Mouse (Mus musculus) ES-Bruce4 (cell line): ENCODE measurements around the gene AC124108.1. TPM values are rescaled to one million over a fixed set of nuclear protein-coding genes. Genes with fewer than 3 reads are reported as not detected.

ENCODE experiments used
- H3K27ac ChIP-seq: 2 replicates; pipeline ENCODE4 v1.5.1; 2012; ENCODE audit warnings: low read length, inconsistent platforms; ENCODE audit not compliant: insufficient read depth
- H3K27me3 ChIP-seq: 2 replicates; pipeline ENCODE4 v1.6.1; 2012; ENCODE audit warnings: mild to moderate bottlenecking, low read length, inconsistent platforms; ENCODE audit not compliant: control insufficient read depth, poor library complexity, insufficient read depth, severe bottlenecking
- H3K36me3 ChIP-seq: 2 replicates; pipeline ENCODE4 v1.6.1; 2012; ENCODE audit warnings: inconsistent platforms, mild to moderate bottlenecking, low read length, moderate library complexity; ENCODE audit not compliant: control insufficient read depth, poor library complexity, insufficient read depth, severe bottlenecking
- H3K4me1 ChIP-seq: one replicate; pipeline ENCODE4 v1.8.1; 2011; ENCODE audit warnings: low read length; ENCODE audit not compliant: control insufficient read depth, insufficient read depth
- H3K4me3 ChIP-seq: 2 replicates; pipeline ENCODE4 v1.5.1; 2011; ENCODE audit warnings: low read depth, mild to moderate bottlenecking, low read length
- H3K9ac ChIP-seq: 2 replicates; pipeline ENCODE4 v1.6.1; 2012; ENCODE audit warnings: low read depth, mild to moderate bottlenecking, inconsistent platforms; ENCODE audit not compliant: poor library complexity, severe bottlenecking
- H3K9me3 ChIP-seq: replicated peaks from 2 replicates; pipeline ENCODE4 v1.6.1; 2012; ENCODE audit warnings: mild to moderate bottlenecking, low read length, inconsistent platforms; ENCODE audit not compliant: control insufficient read depth, poor library complexity, insufficient read depth, severe bottlenecking
- CTCF ChIP-seq: IDR thresholded peaks from one replicate; pipeline ENCODE4 v1.8.1; 2011; ENCODE audit warnings: low read depth, low read length
- EP300 ChIP-seq: IDR thresholded peaks from 2 replicates; pipeline ENCODE4 v1.6.1; 2011; ENCODE audit warnings: low read depth, low read length; ENCODE audit not compliant: insufficient read depth
- POLR2A ChIP-seq: IDR thresholded peaks from one replicate; pipeline ENCODE4 v1.8.1; 2011; ENCODE audit warnings: low read length; ENCODE audit not compliant: insufficient read depth
- polyA plus RNA-seq: library from polyadenylated mRNA; stranded (reverse); fragments of >200 nt; gene quantifications from 2 replicates; pipeline ENCODE4 v1.2.4, GENCODE M21; 2011; ENCODE audit warnings: low read depth; ENCODE audit not compliant: missing spikeins, insufficient read depth, insufficient read length

The AC124108.1 gene
- polyA plus RNA-seq, 1 experiment = 7.7 TPM

DNA sequence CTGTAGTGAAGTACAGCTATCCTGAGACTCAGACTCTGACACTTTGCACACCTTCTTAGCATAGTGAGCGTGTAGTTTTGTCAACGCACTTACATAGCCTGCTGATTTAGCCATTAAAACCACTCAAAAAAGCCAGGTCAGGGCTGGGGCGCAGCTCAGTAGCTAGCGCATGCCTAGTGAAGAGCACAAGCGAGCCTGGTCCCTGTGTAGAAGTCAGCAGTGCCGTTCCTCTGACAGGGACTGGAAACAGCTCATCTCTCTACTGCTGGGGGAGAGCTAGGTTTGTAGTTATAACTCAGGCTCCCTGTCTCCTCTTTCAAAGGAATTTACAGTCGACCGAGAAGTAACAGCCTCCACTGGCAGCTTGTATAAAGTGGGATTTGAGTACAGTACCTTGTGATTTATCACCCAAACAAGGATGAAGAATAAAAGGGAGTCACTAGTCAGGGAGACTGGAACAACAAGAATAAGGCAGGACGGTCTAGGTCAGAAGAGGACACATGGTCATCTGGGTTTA lies 43.6 kb downstream of the AC124108.1 start:
- H3K36me3 ChIP-seq = no peaks in the 10 kb centered on the region
- H3K27me3 ChIP-seq = no peaks in the 10 kb centered on the region
- no peaks in the 10 kb centered on the region for H3K9me3 ChIP-seq
- H3K9ac ChIP-seq = no peak overlapping the region
- TF ChIP-seq EP300 = no peak
- TF ChIP-seq CTCF = no peak
- TF ChIP-seq POLR2A = no peak
- H3K4me1 ChIP-seq = no peaks in the 10 kb centered on the region
- H3K27ac ChIP-seq = no peak overlapping the region
- no peak overlapping the region for H3K4me3 ChIP-seq

- H3K4me3 ChIP-seq = no peak overlapping the region
- peak overlapping the region; percentile 61 for H3K27ac ChIP-seq
- H3K9ac ChIP-seq = no peak overlapping the region
- no peaks in the 10 kb centered on the region for H3K4me1 ChIP-seq
- H3K36me3 ChIP-seq = no peaks in the 10 kb centered on the region
- no peaks in the 10 kb centered on the region for H3K9me3 ChIP-seq
- TF ChIP-seq EP300 (0 out of 2 replicates have a peak, but pooled peaks have one; percentile 59), POLR2A (no peak), CTCF (peak; percentile 74)
- no peaks in the 10 kb centered on the region for H3K27me3 ChIP-seq
These were observed 46.4 kb downstream of the AC124108.1 start for GRCm38 (mm10) chr1:132237585-132238159.

- TF ChIP-seq CTCF = no peak
- no peak for TF ChIP-seq POLR2A
- TF ChIP-seq EP300 = no peak
These were observed 53.8 kb downstream of the AC124108.1 start for GRCm38 (mm10) chr1:132245010-132245409.

GRCm38 (mm10) chr1:132246137-132246536 lies 54.9 kb downstream of the AC124108.1 start:
- Histone ChIP-seq H3K27me3 (no peaks in the 10 kb centered on the region), H3K4me1 (no peaks in the 10 kb centered on the region), H3K9me3 (no peaks in the 10 kb centered on the region), H3K9ac (no peak overlapping the region), H3K4me3 (no peak overlapping the region), H3K36me3 (no peaks in the 10 kb centered on the region), H3K27ac (no peak overlapping the region)
- TF ChIP-seq EP300 = no peak
- TF ChIP-seq POLR2A = no peak
- no peak for TF ChIP-seq CTCF

More at GRCm38 (mm10) chr1:132245010-132245409, 53.8 kb downstream of the AC124108.1 start:
- Histone ChIP-seq H3K4me1 (no peaks in the 10 kb centered on the region), H3K9me3 (no peaks in the 10 kb centered on the region), H3K36me3 (no peaks in the 10 kb centered on the region), H3K9ac (no peak overlapping the region), H3K4me3 (no peak overlapping the region), H3K27me3 (no peaks in the 10 kb centered on the region), H3K27ac (no peak overlapping the region)

DNA sequence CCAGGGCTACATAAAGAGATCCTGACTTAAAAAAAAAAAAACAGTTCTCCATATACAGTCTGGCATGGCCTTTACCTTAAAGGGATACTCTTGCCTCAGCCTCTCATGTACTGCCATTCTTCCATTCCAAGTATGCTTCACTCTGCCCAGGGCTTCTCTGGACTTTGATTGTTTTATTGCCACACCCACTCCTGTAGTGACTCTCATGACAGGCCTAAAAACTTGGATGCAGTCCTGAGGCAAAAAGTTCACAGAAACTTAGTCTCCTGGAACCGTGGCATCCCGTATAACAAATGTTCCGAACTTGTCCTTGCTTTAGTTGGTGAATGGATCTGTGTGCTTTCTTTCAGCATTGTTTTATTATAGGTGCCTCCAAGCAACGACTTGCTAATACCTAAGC lies 55.4 kb downstream of the AC124108.1 start:
- Histone ChIP-seq H3K36me3 (no peaks in the 10 kb centered on the region), H3K9me3 (no peaks in the 10 kb centered on the region), H3K27ac (no peak overlapping the region), H3K9ac (no peak overlapping the region), H3K4me1 (no peaks in the 10 kb centered on the region), H3K27me3 (no peaks in the 10 kb centered on the region), H3K4me3 (no peak overlapping the region)
- TF ChIP-seq EP300 (no peak), POLR2A (no peak), CTCF (no peak)

- Histone ChIP-seq H3K9me3 (no peaks in the 10 kb centered on the region), H3K9ac (no peak overlapping the region), H3K27ac (no peak overlapping the region), H3K27me3 (no peaks in the 10 kb centered on the region), H3K36me3 (no peaks in the 10 kb centered on the region), H3K4me3 (no peak overlapping the region), H3K4me1 (no peaks in the 10 kb centered on the region)
- TF ChIP-seq EP300 (no peak), POLR2A (no peak), CTCF (peak; percentile 60)
These were observed 63.2 kb downstream of the AC124108.1 start for GRCm38 (mm10) chr1:132254467-132254866.

Other genes starting within 250 kb of the AC124108.1 start
- 3.3 and 3.9 TPM in 2 replicates for gene Slc45a3, start 228.5 kb upstream of the AC124108.1 start, polyA plus RNA-seq
- gene Elk4, start 183.8 kb upstream of the AC124108.1 start, polyA plus RNA-seq = 33.7 and 46.6 TPM in 2 replicates
- 0.44 TPM in 1 of 2 replicates, not detected in the other for gene Mfsd4a, start 123.4 kb upstream of the AC124108.1 start, polyA plus RNA-seq
- gene Cdk18, start 51.8 kb upstream of the AC124108.1 start, polyA plus RNA-seq = 24.6 and 32.8 TPM in 2 replicates
- gene Lemd1, start within 50 bp of the AC124108.1 start, polyA plus RNA-seq = 16.8 and 20.0 TPM in 2 replicates
- gene Gm10188, start 38.3 kb downstream of the AC124108.1 start, polyA plus RNA-seq = not detected in 2 replicates
- 0.60 and 0.72 TPM in 2 replicates for gene Klhdc8a, start 107.2 kb downstream of the AC124108.1 start, polyA plus RNA-seq
- 20.0 and 21.7 TPM in 2 replicates for gene Nuak2, start 124.7 kb downstream of the AC124108.1 start, polyA plus RNA-seq
- gene Tmcc2, start 199.8 kb downstream of the AC124108.1 start, polyA plus RNA-seq = 11.0 and 11.1 TPM in 2 replicates
- gene Dstyk, start 226.1 kb downstream of the AC124108.1 start, polyA plus RNA-seq = 19.9 and 22.5 TPM in 2 replicates